Mouse (Mus musculus): ENCODE data around the gene Mphosph6. TPM values are rescaled to one million over a fixed set of nuclear protein-coding genes. Genes with fewer than 3 reads are reported as not detected.

Gene Mphosph6
- 22.5 and 23.1 TPM in 2 replicates for polyA plus RNA-seq (2012; rRNA removed)

GRCm38 (mm10) chr8:117801443-117802298 is at the start of gene Mphosph6:
Gene Mphosph6, minus strand, starts transcription at chr8:117801943.

Other genes with a start within 250 kb of the Mphosph6 start
- gene Sdr42e1, start 128.3 kb downstream of the Mphosph6 start, polyA plus RNA-seq (2012; rRNA removed), result 3.6 and 3.9 TPM in 2 replicates
- 0.11 and 0.13 TPM in 2 replicates for gene Hsd17b2, start 100.0 kb downstream of the Mphosph6 start, polyA plus RNA-seq (2012; rRNA removed)